Mouse (Mus musculus) induced T-regulatory cell, adult 2 months (primary cell): ENCODE data around the gene Ap1m2.

Experiments used
- DNase-seq: peaks from one replicate; pipeline ENCODE4 v3.0.0-alpha.2; 2012; ENCODE audit warnings: low read depth

Ap1m2 gene

GRCm38 (mm10) chr9:21312134-21312533, at the start of gene Ap1m2:
TSS of gene Ap1m2 (minus strand) at chr9:21312337.
- no peak for DNase-seq

DNA sequence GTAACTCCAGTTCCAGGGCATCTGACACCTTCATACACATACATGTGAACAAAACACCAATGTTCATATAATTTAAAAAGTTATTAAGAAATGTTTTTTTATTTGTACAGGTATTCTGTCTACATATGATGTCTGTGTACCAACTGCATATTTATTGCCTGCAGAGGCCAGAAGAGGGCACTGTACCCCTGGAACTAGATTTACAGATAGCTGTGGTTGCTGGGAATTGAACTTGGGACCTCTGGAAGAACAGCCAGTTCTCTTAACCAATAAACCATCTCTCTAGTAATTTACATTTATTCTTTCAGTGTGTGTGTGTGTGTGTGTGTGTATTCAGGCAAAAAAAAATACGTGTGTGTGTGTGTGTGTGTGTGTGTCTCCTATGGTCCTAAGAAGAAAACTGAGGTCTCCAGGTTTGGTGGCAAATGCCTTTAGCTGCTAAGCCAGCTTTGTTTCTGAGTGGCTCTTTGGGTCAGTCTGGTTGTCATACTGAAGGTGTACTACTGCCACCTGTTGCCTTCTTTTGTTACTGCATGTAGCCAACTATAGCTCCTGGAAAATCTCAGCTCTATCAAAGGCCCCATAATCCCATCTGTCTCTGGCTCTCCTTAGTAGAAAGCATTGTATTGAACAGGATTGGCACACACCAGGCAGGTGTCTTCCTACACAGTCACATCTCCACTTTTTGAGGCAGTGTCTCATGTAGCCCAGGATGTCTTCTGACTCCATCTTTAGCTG, 45.0 kb upstream of the Ap1m2 start:
- peak; percentile 88 for DNase-seq

- no peak for DNase-seq
Observed at GRCm38 (mm10) chr9:21354796-21355195, 42.7 kb upstream of the Ap1m2 start.

DNA sequence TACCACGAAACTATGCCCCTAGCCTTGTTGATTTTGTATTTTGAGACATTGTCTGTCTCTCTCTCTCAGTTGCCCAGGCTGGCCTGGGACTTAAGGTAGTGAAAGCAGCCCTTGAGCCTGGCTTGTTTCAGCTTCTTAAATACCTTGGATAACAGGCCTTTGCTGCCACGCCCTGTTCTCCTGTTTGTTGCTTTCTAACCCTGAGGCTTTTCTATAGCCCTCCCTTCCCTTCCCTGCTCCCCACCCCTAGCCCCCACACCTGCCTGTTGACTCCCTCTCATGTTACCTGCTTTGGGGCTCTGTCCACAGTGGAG, 41.2 kb upstream of the Ap1m2 start:
- no peak for DNase-seq

DNA sequence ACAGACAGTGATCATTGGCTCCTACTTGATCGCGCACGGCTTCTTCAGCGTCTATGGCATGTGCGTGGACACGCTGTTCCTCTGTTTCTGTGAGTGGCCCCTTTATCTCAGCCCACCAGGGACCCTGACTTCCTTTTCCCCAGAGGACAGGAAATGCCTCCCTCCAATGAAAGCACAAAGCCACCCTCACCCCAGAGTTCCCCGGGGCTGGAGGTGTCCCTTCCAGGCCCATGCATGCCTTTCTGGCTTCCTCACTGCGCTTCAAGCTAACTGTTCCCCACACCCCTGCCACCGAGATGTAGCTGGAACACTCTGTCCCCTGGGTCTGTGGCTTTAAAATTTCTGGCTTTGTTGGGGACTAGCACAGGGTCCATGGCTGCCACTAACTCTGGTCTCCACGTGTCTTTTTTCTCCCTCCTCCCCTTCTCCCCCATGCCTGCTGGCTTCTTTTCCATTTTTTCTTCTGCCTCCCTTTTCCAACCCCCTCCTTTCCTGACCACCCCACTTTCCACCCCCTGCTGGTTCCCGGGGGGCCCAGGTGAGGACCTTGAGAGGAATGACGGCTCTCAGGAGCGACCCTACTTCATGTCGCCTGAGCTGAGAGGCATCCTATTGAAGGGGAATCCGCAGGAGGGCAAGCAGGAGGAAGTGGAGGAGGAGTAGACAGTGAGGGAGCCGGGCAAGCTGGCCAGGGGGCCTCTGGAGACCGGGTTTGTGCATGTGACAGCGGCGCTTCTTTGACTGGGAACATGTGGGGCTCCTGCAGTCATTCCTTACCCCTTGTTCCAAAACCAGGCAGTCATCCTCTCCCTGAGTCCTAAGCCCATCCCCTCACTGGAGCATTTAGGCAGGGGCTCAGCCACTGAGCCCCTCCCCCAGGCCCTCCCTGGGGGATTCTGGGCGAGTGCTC, 40.6 kb upstream of the Ap1m2 start:
- no peak for DNase-seq

- no peak for DNase-seq
Observed at GRCm38 (mm10) chr9:21351702-21352377, 39.7 kb upstream of the Ap1m2 start.

GRCm38 (mm10) chr9:21351178-21351577, 39.0 kb upstream of the Ap1m2 start:
- no peak for DNase-seq

DNA sequence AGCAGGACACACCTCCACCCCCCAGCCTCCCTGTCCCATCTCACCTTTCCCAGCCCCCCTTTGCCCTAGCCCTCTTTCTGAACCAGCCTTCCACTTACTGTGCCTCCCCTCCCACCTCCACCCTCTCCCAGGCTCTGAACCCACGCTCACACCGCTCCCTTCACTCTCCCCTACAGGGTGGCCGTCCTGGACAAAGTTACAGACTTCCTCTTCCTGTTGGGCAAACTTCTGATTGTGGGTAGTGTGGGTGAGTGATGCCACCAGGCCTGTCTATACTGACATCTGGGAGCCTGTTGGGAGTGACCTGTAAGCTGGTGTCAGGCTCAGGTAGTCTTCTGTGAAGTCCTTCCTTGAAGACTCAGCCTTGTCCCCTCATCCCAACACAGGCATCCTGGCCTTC, 36.0 kb upstream of the Ap1m2 start:
- DNase-seq: no peak

DNA sequence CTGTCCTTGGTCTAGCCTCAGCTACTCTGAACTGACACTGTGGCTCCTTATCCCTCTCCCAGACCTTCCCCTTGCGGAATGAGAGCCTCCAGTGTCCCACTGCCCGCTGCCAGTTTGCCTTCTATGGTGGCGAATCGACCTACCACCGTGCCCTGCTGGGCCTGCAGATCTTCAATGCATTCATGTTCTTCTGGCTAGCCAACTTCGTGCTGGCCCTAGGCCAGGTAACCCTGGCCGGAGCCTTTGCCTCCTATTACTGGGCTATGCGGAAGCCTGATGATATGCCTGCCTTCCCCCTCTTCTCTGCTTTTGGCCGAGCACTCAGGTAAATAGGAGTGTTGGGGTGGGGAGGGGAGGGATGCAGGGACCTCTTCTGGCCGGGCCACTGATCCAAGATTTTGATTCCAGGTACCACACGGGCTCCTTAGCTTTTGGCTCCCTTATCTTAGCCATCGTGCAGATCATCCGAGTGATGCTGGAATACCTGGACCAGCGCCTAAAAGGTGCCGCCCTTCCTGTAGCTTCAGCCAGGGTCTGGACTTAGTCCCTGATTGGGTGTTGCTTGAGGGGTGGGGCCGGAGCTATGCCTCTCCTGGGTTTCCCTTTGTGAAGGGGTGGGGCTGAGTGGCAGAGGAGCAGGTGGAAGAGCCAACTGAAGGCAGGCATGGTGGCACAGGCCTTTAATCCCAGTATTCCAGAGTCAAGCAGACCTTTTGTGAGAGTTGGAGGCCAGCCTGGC, 34.7 kb upstream of the Ap1m2 start:
- no peak for DNase-seq

- DNase-seq: no peak
Observed at GRCm38 (mm10) chr9:21340411-21340810, 28.3 kb upstream of the Ap1m2 start.

DNA sequence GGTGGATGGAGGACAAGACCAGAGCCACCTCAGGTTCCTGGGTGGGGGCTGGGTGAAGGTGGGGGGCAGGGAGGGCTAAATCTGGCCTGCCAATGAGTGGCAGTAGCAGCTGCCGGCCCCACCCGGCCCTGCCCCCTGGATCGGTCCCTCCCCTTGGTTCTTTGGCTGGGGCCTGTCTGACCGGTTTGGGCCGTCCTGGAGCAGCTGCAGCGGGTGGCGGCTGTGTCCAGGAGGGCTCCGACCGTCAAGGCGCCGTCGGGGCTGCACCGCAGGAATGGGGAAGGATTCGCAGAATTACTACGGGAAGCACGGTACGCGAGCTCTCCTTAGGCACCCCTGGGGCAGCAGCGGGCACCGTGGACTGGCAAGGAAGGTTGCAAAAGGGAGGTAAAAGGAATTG, 25.5 kb upstream of the Ap1m2 start:
- DNase-seq: no peak

GRCm38 (mm10) chr9:21336491-21336890, 24.4 kb upstream of the Ap1m2 start:
- no peak for DNase-seq

DNA sequence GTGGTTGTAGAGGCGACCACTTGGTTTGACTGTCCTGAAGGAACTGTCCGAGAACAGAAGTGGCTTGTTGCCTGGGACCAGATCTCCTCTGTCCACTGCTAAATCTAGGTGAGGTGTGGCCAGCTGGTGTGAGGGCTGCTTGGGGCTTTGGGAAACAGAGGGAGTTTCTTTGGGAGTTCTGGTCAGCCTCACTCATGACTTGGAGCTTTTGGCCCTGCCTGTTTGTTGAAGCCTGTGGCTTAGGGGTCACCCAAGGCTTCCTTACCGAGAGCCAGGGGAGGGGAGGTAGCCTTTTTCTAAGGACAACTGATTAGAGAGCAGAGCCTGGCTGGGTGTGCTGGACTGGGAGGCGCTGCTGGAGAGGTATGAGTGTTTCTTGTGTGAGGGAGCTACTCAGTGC, 23.3 kb upstream of the Ap1m2 start:
- no peak for DNase-seq

GRCm38 (mm10) chr9:21334747-21335146, 22.6 kb upstream of the Ap1m2 start:
- no peak for DNase-seq

GRCm38 (mm10) chr9:21333523-21333922, 21.4 kb upstream of the Ap1m2 start:
- DNase-seq: no peak

DNA sequence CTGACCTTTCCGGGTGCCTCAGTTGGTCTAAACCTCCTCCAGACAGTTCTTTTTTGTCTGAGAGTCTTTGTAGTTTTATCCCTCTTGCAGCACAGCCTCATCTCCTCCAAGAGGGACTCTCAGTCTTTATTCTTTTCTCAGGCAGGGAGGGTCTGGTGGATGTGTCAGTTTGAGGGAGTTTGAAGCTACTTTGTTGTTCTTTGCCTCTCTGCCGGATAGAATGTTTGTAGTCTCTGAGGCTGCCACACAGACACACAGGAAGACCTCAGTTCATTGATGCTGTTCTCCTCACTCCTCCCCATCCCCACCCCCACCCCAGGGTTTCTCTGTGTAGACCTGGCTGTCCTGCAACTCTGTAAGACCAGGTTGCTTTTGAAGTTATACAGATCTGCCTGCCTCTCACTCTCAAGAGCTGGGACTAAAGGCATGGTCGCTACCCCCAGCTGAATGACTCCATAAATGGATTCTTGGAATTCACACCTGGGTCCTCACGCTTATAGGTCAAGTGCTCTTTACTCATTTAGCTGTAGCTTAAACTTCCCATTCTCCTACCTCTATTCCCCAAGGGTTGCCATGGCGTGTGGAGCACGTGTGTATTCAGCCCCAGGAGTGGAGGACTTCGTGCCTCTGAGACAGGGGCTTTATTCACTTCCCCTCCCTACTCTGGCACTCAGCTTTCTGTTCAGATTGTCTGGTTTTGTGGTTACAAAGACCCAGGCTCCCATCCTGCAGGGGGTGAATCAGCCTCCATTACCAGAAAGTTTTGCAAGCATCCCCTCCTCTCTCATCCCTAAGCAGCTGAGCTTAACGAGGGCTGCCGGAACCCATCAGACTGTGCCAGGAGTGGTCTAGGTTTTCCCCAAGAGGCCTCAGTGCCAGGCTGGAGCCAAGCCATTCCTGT, 20.3 kb upstream of the Ap1m2 start:
- DNase-seq: peak; percentile 54

DNA sequence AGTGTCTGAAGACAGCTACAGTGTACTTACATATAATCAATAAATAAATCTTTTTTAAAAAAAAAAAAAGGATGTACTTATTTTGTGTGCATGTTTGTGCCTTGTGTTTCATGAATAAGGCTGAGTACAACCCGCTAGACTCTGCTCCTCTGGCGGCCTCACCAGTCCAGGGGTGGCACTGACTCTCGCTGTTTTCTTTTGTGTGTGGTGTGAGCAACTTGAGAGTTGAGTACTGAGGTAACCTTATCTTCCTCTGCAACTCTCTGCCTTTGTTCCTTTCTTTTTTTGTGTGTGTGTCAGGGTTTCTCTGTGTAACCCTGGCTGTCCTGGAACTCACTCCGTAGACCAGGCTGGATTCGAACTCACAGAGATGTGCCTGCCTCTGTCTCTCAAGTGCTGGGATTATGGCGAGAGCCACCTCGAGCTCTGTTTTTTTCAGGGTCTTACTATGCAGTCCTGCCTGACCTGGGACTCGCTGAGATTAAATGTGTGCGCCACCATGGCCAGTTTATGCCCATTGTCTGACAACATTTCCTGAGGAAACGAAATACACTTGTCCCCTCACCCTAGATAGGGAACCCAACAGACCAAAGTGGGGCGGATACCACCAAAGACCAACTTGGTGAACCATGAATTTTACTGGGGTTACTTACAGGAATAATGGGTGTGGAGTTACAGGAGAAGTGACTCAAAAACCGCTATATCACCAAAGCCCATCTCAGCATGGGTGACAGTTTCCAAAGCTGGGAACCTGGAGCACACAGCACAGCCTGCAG, 19.4 kb upstream of the Ap1m2 start:
- peak; percentile 46 for DNase-seq

GRCm38 (mm10) chr9:21329699-21330289, 17.7 kb upstream of the Ap1m2 start:
- peak; percentile 63 for DNase-seq

DNA sequence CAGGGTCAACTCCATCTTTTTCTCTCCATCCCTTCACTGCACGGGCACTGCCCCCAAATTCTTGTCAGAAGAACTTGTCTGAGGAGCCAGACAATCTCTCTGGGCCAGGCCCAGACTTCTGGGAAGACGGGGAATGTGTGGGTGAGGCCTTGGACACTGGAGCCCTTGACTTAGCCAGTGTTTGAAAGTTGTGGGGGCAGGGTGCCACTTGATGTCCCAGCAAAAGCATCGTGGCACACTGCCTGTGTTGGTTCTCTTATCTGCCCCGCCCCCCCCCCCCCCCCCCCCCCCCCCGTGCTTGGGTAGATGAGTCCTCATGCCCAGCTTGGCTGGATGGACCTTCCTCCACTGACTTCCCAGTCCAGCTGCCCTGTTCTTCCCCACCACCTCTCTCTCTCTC, 16.9 kb upstream of the Ap1m2 start:
- DNase-seq: no peak

DNA sequence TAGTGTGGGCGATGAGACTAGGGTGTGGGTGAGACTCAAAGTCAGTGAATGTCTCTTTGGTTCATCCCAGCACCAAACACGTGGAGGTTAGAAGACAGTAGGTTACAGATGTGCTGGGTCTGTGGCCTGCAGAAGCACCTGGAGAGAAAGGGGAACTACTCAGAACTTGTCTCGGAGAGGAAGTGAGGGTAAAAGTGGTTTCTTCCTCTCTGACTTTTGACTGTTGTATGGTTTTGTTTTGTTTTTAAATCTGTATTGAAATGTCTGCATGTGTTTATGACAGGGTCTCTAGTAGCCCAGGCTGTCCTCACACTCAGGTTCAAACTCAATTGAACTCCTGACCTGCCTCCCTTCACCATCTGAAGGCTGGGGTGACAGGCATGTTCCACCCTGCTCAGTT, 15.9 kb upstream of the Ap1m2 start:
- DNase-seq: peak; percentile 83
